Mouse (Mus musculus) liver, embryonic 14.5 days (tissue): ENCODE measurements around the gene Taar9. TPM values are rescaled to one million over a fixed set of nuclear protein-coding genes. Genes with fewer than 3 reads are reported as not detected.
A peak's percentile ranks its signal among the peaks of the same experiment; 100 is the strongest.
"Not testable (repeated sequence)": the region's sequence is repeated elsewhere in the genome, so short reads cannot be mapped to it uniquely, and the experiment has no call there.

Experiments
- ATAC-seq: fragments of 200-750 bp; cut with Nextera tagmentation; 2 replicates; pipeline ENCODE4 v1.8.0; 2017; ENCODE audit warnings: moderate number of reproducible peaks, mild to moderate bottlenecking, moderate library complexity; ENCODE audit not compliant: insufficient read depth
- DNase-seq, 3 experiments: peaks; one replicate each; pipeline ENCODE4 v3.0.0-alpha.2; 2012 to 2013; ENCODE audit warnings: low read depth in 3 of 3, low spot score in 3 of 3
- H3K27ac ChIP-seq: fragments of 300-500 bp; sonication (generic); 2 replicates; pipeline ENCODE4 v1.5.1; 2014; ENCODE audit warnings: moderate library complexity, mild to moderate bottlenecking, control low read depth, inconsistent platforms
- H3K27me3 ChIP-seq: fragments of 300-500 bp; sonication (generic); 2 replicates; pipeline ENCODE4 v1.6.1; 2014; ENCODE audit warnings: mild to moderate bottlenecking, low read length, moderate library complexity; ENCODE audit not compliant: control insufficient read depth, insufficient read depth
- H3K36me3 ChIP-seq: fragments of 300-500 bp; sonication (generic); replicated peaks from 2 replicates; pipeline ENCODE4 v1.6.1; 2014; ENCODE audit warnings: low read depth; ENCODE audit not compliant: control insufficient read depth, insufficient read depth
- H3K4me1 ChIP-seq, 2 experiments: fragments of 200-500 bp in 1 of 2; fragments of 300-500 bp in 1 of 2; sonication (generic) in 1 of 2; replicated peaks; 2 replicates each; pipeline ENCODE4 v1.6.1; 2012 to 2014; ENCODE audit warnings: antibody characterized with exemption in 1 of 2, inconsistent platforms in 1 of 2, low read length in 1 of 2; ENCODE audit not compliant: control insufficient read depth in 2 of 2, insufficient read depth in 2 of 2
- H3K4me2 ChIP-seq: fragments of 300-500 bp; sonication (generic); 2 replicates; pipeline ENCODE4 v1.6.1; 2014; ENCODE audit warnings: low read depth, mild to moderate bottlenecking, control low read depth, moderate library complexity
- H3K4me3 ChIP-seq, 2 experiments: fragments of 200-500 bp in 1 of 2; fragments of 300-500 bp in 1 of 2; sonication (generic) in 1 of 2; 2 replicates each; pipeline ENCODE4 v1.5.1; 2012 to 2014; ENCODE audit warnings: low read depth in 2 of 2, low read length in 2 of 2, mild to moderate bottlenecking in 2 of 2, control low read depth in 1 of 2, inconsistent platforms in 1 of 2, moderate library complexity in 1 of 2; ENCODE audit not compliant: insufficient read depth in 1 of 2
- H3K9ac ChIP-seq: fragments of 300-500 bp; sonication (generic); replicated peaks from 2 replicates; pipeline ENCODE4 v1.6.1; 2014; ENCODE audit warnings: mild to moderate bottlenecking, control low read depth, moderate library complexity
- H3K9me3 ChIP-seq: fragments of 300-500 bp; sonication (generic); 2 replicates; pipeline ENCODE4 v1.6.1; 2016; ENCODE audit warnings: low read length, mixed read lengths; ENCODE audit not compliant: control insufficient read depth
- CTCF ChIP-seq: IDR thresholded peaks from 2 replicates; pipeline ENCODE4 v1.5.1; 2016; ENCODE audit warnings: antibody characterized with exemption, low read depth, control low read depth
- EP300 ChIP-seq: IDR thresholded peaks from 2 replicates; pipeline ENCODE4 v1.6.1; 2016; ENCODE audit warnings: antibody characterized with exemption, low read depth
- WGBS: fragments of 180-500 bp; shearing (Covaris S2); extraction: QIAGEN DNeasy Blood & Tissue Kit; methylation state at CpG from one replicate; pipeline ENCODE4 v1.1.7; 2014; ENCODE audit not compliant: insufficient replicate concordance; 5-methylcytosine and 5-hydroxymethylcytosine counted together
- polyA plus RNA-seq, 2 experiments: library from polyadenylated mRNA; depleted of rRNA in 1 of 2; stranded (reverse) in 1 of 2; unstranded in 1 of 2; fragments of >200 nt; fragmentation: Nextera tagmentation in 1 of 2; extraction: Ambion mirVana in 1 of 2; gene quantifications; 2 replicates each; pipeline versions ENCODE4 v1.2.1 to v1.2.3; 2012 to 2014

The Taar9 gene
- polyA plus RNA-seq (2012; rRNA removed) (not detected in 2 replicates), polyA plus RNA-seq (2014; fragmentation: Nextera tagmentation; extraction: Ambion mirVana) (not detected in 2 replicates)

DNA sequence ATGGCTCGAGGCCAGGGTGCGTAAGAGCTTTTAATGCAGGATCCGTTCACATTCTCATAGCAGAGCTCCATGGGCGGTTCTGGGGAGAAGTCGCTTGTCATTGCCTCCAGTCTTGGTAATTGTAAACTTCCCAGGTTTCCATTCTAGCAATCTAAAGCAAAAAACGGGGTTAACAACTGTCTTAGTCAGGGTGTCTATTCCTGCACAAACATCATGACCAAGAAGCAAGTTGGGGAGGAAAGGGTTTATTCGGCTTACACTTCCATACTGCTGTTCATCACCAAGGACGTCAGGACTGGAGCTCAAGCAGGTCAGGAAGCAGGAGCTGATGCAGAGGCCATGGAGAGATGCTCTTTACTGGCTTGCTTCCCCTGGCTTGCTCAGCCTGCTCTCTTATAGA is at the start of gene Taar9:
Gene Taar9, minus strand, starts transcription at position 101 of the 400 bp plus-strand sequence.
- ATAC-seq, H3K4me2 ChIP-seq, H3K27me3 ChIP-seq, H3K9ac ChIP-seq, DNase-seq, H3K36me3 ChIP-seq, H3K4me1 ChIP-seq, H3K9me3 ChIP-seq, H3K27ac ChIP-seq, H3K4me3 ChIP-seq: not testable (repeated sequence)
- 62% methylated on average over 8 of the region's 8 CpGs for WGBS

DNA sequence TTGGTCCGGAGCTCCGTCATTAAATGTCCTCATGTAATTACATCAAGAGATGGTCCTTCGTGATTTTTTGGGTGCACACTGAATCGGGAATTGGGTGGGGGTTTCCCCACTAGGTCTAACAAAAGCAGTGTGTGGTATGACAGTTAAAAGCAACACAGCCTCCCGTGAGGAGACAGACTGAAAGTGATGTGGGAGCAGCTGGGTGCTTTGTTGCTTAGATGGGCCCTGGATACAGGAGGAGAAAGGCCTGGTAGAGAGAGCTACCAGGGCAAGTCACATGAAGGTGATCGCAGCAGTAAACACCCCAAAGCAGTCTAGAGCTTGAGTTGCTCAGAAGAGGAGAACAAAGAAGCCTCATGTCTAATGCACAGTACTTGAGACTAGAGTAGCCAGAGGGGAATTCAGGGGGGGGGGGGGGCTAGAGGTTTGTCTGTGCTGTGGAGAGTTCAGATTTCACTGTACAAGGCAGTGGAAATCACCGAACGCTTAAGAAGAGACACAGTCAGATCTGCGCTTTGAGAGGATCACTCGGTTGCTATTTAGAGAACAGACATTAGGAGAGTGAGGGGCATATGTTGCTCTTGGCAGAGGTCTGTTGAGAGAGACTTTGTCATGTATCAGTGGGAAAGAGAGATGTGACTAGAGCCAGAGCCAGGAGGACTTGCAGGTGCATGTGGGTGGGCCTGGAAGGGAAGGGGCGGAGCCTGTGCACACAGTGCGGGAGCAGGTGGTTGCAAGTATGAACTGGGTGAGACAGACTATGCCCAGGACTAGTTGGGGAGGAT is 49.3 kb upstream of the Taar9 start:
- Histone ChIP-seq H3K4me1 (no peaks in the 10 kb centered on the region; a peak in 3 of 4 replicates), H3K9me3 (no peaks in the 10 kb centered on the region), H3K27ac (no peak overlapping the region), H3K27me3 (no peaks in the 10 kb centered on the region), H3K4me3 (no peak overlapping the region), H3K36me3 (peaks cover 4% of the 10 kb centered on the region), H3K9ac (no peak overlapping the region), H3K4me2 (no peak overlapping the region)
- no peak for DNase-seq
- ATAC-seq = no peak
- WGBS = 81% methylated on average over 12 of the region's 12 CpGs
- no peak for TF ChIP-seq EP300
- TF ChIP-seq CTCF = no peak

DNA sequence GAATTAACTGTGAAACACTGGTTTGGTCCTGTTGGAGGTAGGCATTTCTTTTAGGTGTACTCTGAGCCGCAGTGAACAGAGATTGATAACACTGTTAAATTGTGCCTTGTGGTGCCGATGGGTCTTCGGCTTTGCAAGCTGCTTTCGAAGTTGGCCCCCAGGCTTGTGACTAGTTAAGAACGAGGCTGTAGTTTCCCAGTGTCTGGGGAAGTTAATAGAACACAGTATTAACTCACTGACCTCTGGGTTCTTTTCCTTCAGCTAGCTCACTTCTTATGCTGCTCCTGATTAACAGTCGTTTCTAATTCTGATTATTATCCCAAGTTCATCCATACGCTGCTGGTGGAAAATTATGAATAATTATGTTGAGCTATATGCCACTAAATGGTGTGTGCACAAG is 40.8 kb upstream of the Taar9 start:
- H3K9me3 ChIP-seq = no peaks in the 10 kb centered on the region
- H3K4me1 ChIP-seq = peaks cover 0 to 6% of the 10 kb centered on the region in 2 experiments
- no peaks in the 10 kb centered on the region for H3K27me3 ChIP-seq
- H3K36me3 ChIP-seq = no peaks in the 10 kb centered on the region
- peak overlapping the region; percentile 41 to 77; a peak in 3 of 4 replicates for H3K4me3 ChIP-seq
- peak overlapping the region; percentile 4; the same call in 1 of the 2 replicates for H3K9ac ChIP-seq
- no peak overlapping the region for H3K27ac ChIP-seq
- 40% methylated on average over 7 of the region's 7 CpGs for WGBS
- H3K4me2 ChIP-seq = peak overlapping the region; percentile 65
- no peak for DNase-seq
- no peak for TF ChIP-seq EP300
- no peak for TF ChIP-seq CTCF
- no peak for ATAC-seq

DNA sequence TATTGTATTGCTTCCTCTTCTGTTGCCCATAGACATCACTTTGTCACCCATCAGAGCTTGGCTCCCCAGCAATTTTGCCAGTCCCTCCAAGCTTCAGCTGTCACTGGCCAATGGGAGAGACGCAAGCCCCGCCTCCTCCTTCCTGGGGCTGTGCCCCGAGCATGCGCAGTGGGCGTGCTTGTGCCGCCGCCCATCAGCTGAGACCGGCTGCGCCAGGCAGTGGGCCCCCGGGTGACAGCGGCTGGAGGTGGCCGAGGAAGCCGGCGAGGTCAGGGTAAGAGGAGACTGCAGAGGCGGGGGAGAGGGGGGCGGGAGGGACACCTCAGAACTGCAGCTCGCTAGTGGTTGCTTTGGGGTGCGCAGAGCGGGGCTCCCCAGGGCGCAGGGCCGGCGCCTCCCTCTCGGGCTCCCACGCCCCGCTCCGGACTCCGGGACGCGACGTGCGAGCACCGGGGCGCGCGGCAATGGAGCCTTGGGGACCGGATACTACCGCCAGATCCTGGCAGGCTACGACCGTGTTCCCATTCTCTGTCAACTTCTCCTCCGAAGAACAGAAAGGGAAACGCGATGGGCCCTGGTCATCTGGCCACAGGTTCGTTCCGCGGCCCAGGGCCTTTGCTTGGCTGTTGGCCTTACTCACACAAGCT is 39.9 kb upstream of the Taar9 start, which contains the start of gene Stx7:
Gene Stx7, plus strand, starts transcription at position 168 of the 647 bp plus-strand sequence.
- Histone ChIP-seq H3K4me2 (peak within 1 kb of the TSS; percentile 65), H3K9me3 (no peaks in the 10 kb centered on the region), H3K4me1 (peaks cover 0 to 6% of the 10 kb centered on the region in 2 experiments), H3K36me3 (no peaks in the 10 kb centered on the region), H3K27ac (peak within 1 kb of the TSS; percentile 5; the same call in 1 of the 2 replicates), H3K4me3 (peak within 1 kb of the TSS; percentile 74 to 77), H3K27me3 (no peaks in the 10 kb centered on the region), H3K9ac (peak within 1 kb of the TSS; percentile 72)
- WGBS = under 1% methylated on average over 43 of the region's 45 CpGs
- DNase-seq = peak; percentile 80 to 84 (median 81)
- TF ChIP-seq EP300 (no peak), CTCF (no peak)
- ATAC-seq = peak; percentile 97

DNA sequence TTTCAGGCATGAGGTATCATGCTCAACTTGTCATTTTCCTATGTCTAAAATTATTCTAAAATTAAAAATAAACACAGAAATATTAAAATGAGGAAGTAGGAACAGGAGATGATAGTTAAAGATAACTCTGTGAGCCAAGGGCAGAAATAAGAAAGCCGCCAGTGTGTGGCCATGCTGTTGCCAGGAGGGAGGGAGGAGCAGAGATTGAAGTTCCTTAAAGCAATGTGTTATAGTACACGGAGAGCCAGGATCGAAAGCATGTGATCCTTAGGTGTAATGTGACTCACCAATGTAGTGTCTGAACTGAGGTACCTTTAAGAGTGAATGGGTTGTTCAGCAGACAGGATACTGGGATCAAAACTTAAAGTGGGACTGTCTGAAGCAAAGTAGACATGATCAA is 33.4 kb upstream of the Taar9 start:
- no peak overlapping the region for H3K4me3 ChIP-seq
- 30% methylated on average over 3 of the region's 3 CpGs for WGBS
- no peak overlapping the region for H3K27ac ChIP-seq
- H3K9me3 ChIP-seq = no peaks in the 10 kb centered on the region
- DNase-seq = no peak
- ATAC-seq = no peak
- H3K9ac ChIP-seq = no peak overlapping the region
- H3K27me3 ChIP-seq = no peaks in the 10 kb centered on the region
- H3K4me2 ChIP-seq = no peak overlapping the region
- H3K36me3 ChIP-seq = no peaks in the 10 kb centered on the region
- TF ChIP-seq CTCF = no peak
- TF ChIP-seq EP300 = no peak
- peaks cover 0 to 5% of the 10 kb centered on the region in 2 experiments; a peak in 1 of 4 replicates for H3K4me1 ChIP-seq
